Mouse (Mus musculus): ENCODE results near the gene Zc3h18.

Zc3h18 gene

DNA sequence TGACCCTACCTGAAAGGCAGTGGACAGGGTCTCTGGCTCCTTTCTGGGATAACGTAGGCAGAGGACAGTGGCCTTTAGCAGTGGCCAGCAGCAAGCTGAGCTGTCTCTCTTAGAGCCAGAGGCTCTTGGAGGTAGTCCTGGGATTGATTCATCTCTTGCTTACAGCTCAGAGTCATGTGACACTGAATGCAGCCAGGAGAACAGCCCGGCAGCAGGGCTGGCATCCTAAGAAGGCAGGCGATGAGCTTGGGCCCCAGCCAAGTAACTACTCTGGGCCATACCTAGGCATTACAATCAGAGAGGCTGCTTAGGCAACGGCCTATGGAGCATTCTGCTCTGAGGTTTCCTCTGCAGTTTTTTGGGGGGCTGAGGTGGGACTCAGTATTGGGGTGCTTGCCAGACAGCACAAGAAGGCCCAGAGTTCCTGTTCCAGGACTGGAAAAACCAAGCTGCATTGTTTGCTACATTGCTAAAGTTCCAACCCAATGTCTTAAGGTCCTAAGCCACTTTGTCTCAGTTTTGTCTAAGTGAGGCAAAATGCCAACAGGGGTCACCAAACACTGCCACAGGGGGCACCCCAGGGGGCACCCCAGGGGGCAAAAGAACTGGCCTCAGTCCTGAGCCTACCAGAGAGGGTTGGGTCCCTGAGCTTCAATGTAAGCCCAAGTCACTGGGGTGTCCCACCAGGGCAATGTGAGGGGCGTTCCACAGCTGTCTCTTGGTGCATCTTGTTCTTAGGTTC is 28.4 kb upstream of the Zc3h18 start:
- no peak for DNase-seq

GRCm38 (mm10) chr8:122349357-122350297 is 26.8 kb upstream of the Zc3h18 start:
- DNase-seq, result no peak

GRCm38 (mm10) chr8:122350309-122351089 is 25.9 kb upstream of the Zc3h18 start:
- DNase-seq, result no peak

DNA sequence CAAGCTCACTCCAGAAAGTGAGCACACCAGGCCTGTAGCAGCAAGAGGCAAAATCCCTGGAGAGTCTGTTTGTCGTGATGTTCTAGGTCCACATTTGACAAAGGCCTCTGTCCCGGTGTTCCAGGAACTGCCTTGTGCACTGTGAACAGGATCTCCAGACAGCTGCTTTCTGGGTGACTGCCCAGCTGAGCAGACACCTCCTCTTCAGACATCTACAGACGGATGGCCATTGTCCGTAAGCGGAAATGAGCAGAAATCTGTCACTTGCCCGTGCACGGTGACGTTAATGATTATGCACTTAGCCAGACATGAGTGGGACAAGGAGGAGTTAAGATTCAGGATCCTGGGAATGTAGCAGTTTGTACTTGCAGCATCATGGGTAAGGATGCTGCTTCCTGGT is 22.3 kb upstream of the Zc3h18 start:
- DNase-seq, result peak; percentile 58

GRCm38 (mm10) chr8:122355642-122356606 is 20.5 kb upstream of the Zc3h18 start:
- no peak for DNase-seq

DNA sequence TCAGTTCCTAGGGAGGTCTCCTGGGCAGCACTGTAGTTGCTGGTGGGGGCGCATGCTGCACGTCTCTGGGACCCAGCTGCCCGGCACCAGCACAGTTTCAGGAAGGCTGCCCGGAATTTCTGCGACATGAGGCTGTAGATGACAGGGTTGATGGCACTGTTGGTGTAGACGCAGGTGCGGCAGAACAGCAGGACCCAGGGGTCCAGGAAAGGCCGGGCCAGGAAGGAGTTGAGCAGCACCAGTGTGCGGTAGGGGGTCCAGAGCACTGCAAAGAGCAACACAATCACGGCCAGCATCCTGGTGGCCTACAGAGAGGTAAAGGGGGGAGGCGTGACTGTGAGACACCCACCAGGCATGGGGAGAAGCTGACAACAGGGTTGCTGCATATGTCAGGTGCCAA is 19.2 kb upstream of the Zc3h18 start:
- DNase-seq, result no peak

DNA sequence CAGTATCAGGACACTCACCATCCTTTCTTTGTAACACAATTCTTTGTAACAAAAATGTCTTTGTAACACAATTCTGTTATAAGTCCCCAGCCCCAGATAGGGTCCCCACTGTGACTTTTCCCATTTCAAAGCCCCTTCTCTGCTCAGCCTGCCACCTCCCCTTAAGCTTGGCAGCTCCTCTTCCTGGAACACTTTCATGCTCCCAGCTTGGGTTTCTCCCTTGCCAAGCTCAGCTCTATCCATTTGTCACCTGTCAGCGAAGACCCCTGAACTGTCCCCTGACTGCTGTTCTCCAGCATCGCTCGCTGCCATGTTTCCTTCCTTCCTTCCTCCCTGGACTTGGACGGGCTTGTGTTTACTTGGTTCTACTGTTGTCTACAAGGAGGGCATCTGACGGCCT is 18.8 kb upstream of the Zc3h18 start:
- DNase-seq, result no peak

DNA sequence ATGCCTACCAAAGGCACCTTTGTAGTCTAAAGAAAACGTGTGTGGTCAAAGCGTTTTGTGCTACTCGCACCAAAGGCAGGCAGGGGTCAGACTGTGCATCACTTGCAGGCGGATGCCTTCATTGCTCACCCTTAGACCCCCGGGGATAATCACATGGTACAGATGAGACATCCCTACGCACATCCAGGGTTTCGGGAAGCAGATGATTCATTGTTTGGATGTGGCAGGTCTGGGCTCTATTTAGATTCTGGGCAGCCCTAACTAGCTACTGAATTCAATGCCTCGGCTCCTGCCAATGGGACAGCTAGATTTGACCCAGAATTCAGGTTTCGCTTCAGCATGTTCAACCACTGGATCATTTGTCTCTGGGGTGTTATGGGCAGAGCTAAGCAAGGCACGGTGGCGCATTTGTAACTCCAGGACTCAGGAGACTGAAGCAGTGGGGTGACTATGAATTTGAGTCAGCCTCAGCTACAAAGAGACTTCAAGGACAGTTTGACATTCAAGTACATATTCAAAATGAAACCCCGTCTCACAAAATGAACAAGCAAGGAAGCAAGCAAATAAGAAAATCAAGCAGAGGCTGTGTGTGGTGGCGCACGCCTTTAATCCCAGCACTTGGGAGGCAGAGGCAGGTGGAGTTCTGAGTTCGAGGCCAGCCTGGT is 17.2 kb upstream of the Zc3h18 start:
- no peak for DNase-seq

GRCm38 (mm10) chr8:122360696-122361416 is 15.6 kb upstream of the Zc3h18 start, which contains the start of gene Trhr2:
Trhr2 (minus strand) TSS chr8:122360746.
- no peak for DNase-seq

DNA sequence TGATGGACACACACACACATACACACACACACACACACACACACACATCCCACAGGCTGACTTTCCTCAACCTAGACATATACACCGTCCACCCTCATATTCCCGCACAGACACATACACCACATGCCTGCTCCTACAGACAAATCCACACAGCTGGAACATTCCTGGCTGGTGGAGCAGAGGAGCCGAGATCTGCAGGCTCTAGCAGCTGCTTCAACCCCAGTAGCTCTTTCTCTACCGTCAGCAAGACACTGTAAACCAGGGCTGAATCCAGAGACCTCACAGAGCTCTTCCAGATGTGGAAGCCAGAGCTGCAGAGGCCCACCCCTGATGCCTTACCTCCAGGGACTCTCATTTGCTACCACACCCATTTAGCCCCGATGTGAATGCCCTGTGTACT is 14.1 kb upstream of the Zc3h18 start:
- no peak for DNase-seq

DNA sequence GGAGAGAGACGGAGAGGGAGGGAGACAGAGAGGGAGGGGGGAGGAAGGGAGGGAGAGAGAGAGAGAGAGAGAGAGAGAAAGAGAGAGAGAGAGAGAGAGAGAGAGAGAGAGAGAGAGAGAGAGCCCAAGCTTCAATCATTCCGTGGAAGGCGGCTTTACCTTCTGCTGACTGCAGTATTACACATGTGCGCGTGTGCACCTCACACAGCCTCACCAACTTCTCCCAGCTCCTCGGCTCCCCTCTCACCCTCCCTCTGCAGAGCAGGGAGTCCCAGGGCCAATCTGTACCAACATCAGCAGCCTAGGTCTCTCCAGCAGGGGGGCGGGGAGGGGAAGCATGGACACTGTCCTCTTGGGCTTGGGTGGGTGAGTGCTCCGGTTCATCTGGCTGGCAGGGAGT is 13.4 kb upstream of the Zc3h18 start:
- no peak for DNase-seq

DNA sequence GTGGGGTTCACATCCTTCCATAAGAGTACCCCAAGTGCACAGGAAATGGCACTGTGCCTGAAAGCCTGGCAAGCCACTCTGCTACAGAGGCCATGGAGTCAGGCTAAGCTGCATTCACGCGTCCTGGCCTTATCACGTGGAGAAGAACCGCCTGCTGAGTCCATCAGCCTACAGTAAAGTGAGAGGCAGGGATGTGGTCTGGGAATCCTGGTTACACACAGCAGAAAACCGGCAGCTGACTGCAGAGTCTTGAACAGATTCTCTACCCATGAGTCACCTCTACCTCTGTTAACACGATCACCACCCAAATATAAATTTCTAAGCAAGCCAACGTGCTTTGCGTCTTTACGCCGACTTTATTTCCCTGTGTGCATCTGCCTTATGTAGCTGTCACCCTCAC is 7.9 kb upstream of the Zc3h18 start:
- no peak for DNase-seq

DNA sequence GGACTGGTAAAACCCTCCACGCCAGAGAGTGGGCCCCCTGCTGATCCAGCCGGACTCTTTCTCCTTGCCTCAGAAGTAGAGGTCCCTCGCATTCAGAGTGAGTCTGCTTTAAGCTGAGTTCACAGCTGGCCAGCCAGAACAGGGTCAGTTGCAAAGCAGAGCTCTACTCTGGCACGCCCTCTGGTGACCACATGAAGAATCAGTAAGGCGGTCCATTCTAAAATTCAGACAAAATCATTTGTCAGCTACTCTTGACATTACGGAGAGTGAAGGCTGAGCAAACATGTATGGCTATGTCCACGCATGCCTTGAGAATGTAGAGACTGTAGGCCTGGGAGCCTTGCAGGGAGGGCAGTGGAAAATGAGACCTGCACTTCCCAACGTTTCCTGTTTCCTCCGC is 6.7 kb upstream of the Zc3h18 start:
- peak; percentile 82 for DNase-seq

DNA sequence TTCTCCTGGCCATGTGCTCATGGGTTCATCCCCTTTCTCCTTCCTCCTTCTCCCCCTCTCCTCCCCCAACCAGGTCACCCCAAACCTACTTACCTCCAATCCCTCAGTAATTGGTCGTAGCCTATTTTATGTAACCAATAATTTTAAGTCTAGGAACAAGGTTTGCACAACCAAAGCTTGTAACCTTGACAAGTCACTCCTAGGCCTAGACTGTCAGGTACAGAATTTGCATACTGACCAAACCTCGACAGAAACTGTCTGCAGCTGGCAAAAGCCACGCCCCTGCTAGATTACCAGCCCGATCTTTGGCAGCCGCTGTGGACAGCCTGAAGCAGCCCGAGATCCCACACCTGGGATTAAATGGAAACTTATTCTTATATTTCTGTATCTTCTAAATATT is 4.7 kb upstream of the Zc3h18 start:
- DNase-seq, result no peak

DNA sequence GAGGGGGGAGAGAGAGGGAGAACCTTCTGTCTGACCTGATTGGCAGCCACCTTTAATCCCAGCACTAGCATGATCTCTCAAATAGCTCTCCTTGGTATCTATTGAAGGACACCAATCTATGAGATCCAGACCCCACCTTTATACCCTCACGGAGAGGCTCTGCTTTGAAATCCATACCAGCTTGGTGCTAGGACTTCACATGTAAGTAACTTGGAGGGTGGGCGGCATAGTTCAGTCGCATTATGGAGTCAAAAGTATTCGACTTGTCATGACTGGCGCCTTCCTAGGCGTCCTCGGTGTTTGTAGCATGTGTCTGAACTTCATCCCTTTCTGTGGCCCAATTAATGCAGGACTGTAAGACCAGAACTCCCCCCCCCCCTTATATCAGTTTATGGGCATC is 1.1 kb upstream of the Zc3h18 start:
- no peak for DNase-seq

GRCm38 (mm10) chr8:122375751-122376364 is 551 bp upstream of the Zc3h18 start:
- DNase-seq, result no peak

- no peak for DNase-seq
These were observed 6.6 kb downstream of the Zc3h18 start for GRCm38 (mm10) chr8:122383039-122383438.

DNA sequence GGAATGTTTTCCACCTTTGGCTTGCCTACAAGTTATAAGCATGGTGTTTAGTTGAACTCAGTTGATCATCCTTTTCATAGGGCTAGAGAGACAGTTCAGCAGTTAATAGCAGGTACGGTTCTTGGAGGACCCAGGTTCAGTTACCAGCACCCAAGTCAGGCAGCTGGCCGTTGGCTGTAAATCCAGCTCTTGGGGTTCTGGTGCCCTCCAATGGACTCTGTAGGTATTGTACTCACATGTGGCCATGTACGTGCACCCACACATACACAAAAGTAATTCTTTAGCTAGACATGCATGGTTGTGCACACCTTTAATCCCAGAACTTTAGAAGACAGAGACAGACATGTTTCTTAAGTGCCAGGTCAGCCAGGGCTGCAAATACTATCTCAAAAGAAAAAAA is 12.9 kb downstream of the Zc3h18 start:
- no peak for DNase-seq

- no peak for DNase-seq
These were observed 14.3 kb downstream of the Zc3h18 start for GRCm38 (mm10) chr8:122390758-122391157.

GRCm38 (mm10) chr8:122393717-122394116 is 17.3 kb downstream of the Zc3h18 start:
- no peak for DNase-seq

Measured in kidney, postnatal 14 days (tissue).